Mouse (Mus musculus): ENCODE results near the gene Il11ra1. TPM values are rescaled to one million over a fixed set of nuclear protein-coding genes. Genes with fewer than 3 reads are reported as not detected.
"Not testable (repeated sequence)": the region's sequence is repeated elsewhere in the genome, so short reads cannot be mapped to it uniquely, and the experiment has no call there.

The Il11ra1 gene
- polyA plus RNA-seq (2012; fragmentation: generic; extraction: Trizol) = 3.3 TPM

- H3K4me2 ChIP-seq (ENCODE audit: low read depth); H3ac ChIP-seq (ENCODE audit: control insufficient read depth, insufficient read length): not testable (repeated sequence)
These were observed at the start of gene Il11ra1 for GRCm38 (mm10) chr4:41699783-41700182. Il11ra1 (plus strand) TSS chr4:41699989.

DNA sequence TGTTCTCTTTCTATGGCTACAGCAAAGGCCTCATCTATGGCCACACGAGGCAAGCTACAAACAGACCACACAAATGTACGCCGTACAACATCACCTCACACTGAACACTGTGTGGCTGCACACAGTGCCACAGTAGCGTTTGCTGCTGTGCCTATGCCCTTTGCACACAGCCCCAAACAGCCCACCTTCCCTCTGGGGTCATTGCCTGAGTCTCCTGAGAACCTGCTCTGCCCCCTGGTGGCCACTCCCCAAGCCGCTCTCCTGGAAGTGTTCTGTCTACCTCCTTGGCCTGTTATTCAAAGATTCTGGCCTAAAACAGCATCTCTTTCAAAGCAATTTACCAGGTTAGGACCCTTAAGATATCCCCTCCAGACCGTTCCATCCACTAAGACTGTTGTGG lies 46.5 kb upstream of the Il11ra1 start:
- H3K36me3 ChIP-seq (ENCODE audit: control insufficient read depth, insufficient read depth) = no peaks in the 10 kb centered on the region
- H3K4me2 ChIP-seq (ENCODE audit: low read depth) = no peak overlapping the region
- no peaks in the 10 kb centered on the region for H3K79me2 ChIP-seq (ENCODE audit: control insufficient read depth, insufficient read depth)
- H3K27me3 ChIP-seq (ENCODE audit: control insufficient read depth, insufficient read depth, insufficient read length) = peaks cover 35% of the 10 kb centered on the region
- H3ac ChIP-seq (ENCODE audit: control insufficient read depth, insufficient read length) = no peak overlapping the region
- no peak overlapping the region for H3K4me3 ChIP-seq
- TF ChIP-seq TCF12 (IDR thresholded peaks at IDR 0.05; ENCODE audit: insufficient read depth, poor library complexity, severe bottlenecking) (no peak), MYOG (IDR thresholded peaks at IDR 0.05; ENCODE audit: control insufficient read depth in 1 of 3, insufficient read depth in 1 of 3, insufficient read length in 2 of 3, low read depth in 2 of 3) (no peak), E2F4 (IDR thresholded peaks at IDR 0.05; ENCODE audit: insufficient read depth) (no peak), TCF3 (IDR thresholded peaks at IDR 0.05; ENCODE audit: insufficient read length, low read depth) (no peak), USF1 (IDR thresholded peaks at IDR 0.05; ENCODE audit: low read depth) (no peak), MAX (IDR thresholded peaks at IDR 0.05; ENCODE audit: low read depth) (no peak), CEBPB (IDR thresholded peaks at IDR 0.05; ENCODE audit: insufficient read depth, poor library complexity, severe bottlenecking) (no peak), POLR2A (IDR thresholded peaks at IDR 0.05; ENCODE audit: insufficient read length, low read depth) (no peak), MYOD1 (IDR thresholded peaks at IDR 0.05; ENCODE audit: control insufficient read depth in 1 of 3, insufficient read length in 2 of 3, low read depth in 2 of 3) (no peak), REST (IDR thresholded peaks at IDR 0.05; ENCODE audit: insufficient read depth, insufficient read length) (no peak), SRF (IDR thresholded peaks at IDR 0.05; ENCODE audit: control insufficient read depth, insufficient read length, low read depth) (no peak), POLR2AphosphoS2 (IDR thresholded peaks at IDR 0.05; ENCODE audit: insufficient read length, low read depth) (no peak)

More at GRCm38 (mm10) chr4:41699783-41700182, at the start of gene Il11ra1:
- H3K36me3 ChIP-seq (ENCODE audit: control insufficient read depth, insufficient read depth); H3K79me2 ChIP-seq (ENCODE audit: control insufficient read depth, insufficient read depth); H3K4me3 ChIP-seq: not testable (repeated sequence)
- peaks cover 12% of the 10 kb centered on the region for H3K27me3 ChIP-seq (ENCODE audit: control insufficient read depth, insufficient read depth, insufficient read length)

DNA sequence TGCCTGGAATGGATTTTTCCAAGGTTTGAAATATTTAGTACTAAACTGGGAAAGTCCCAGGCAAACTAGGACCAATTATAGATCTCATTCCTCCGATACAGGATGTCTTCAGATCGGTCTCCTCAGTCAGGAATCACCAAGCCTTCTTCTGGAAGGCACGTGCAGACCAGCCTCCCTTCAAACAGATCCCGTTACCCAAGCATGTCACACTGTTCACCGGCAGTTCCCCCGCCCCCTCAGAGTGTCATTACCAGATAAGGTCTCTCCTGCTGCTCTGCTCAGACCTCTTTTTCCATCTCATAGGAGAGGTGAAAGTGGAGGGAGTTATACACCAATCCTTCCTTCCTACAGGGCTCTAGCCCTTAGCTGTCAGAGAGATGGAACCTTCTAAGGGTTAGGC lies 46.1 kb upstream of the Il11ra1 start:
- Histone ChIP-seq H3K4me2 (ENCODE audit: low read depth) (no peak overlapping the region), H3ac (ENCODE audit: control insufficient read depth, insufficient read length) (no peak overlapping the region), H3K4me3 (no peak overlapping the region), H3K27me3 (ENCODE audit: control insufficient read depth, insufficient read depth, insufficient read length) (peaks cover 31% of the 10 kb centered on the region), H3K36me3 (ENCODE audit: control insufficient read depth, insufficient read depth) (no peaks in the 10 kb centered on the region), H3K79me2 (ENCODE audit: control insufficient read depth, insufficient read depth) (no peaks in the 10 kb centered on the region)
- TF ChIP-seq REST (IDR thresholded peaks at IDR 0.05; ENCODE audit: insufficient read depth, insufficient read length) = no peak
- TF ChIP-seq TCF12 (IDR thresholded peaks at IDR 0.05; ENCODE audit: insufficient read depth, poor library complexity, severe bottlenecking) = no peak
- TF ChIP-seq POLR2A (IDR thresholded peaks at IDR 0.05; ENCODE audit: insufficient read length, low read depth) = no peak
- no peak for TF ChIP-seq USF1 (IDR thresholded peaks at IDR 0.05; ENCODE audit: low read depth)

GRCm38 (mm10) chr4:41654217-41654616 lies 45.6 kb upstream of the Il11ra1 start:
- TF ChIP-seq MYOD1 (IDR thresholded peaks at IDR 0.05; ENCODE audit: control insufficient read depth in 1 of 3, insufficient read length in 2 of 3, low read depth in 2 of 3) = no peak
- TF ChIP-seq E2F4 (IDR thresholded peaks at IDR 0.05; ENCODE audit: insufficient read depth) = no peak
- no peak for TF ChIP-seq TCF3 (IDR thresholded peaks at IDR 0.05; ENCODE audit: insufficient read length, low read depth)
- TF ChIP-seq MAX (IDR thresholded peaks at IDR 0.05; ENCODE audit: low read depth) = no peak
- no peak for TF ChIP-seq POLR2A (IDR thresholded peaks at IDR 0.05; ENCODE audit: insufficient read length, low read depth)
- no peak for TF ChIP-seq POLR2AphosphoS2 (IDR thresholded peaks at IDR 0.05; ENCODE audit: insufficient read length, low read depth)
- no peak for TF ChIP-seq MYOG (IDR thresholded peaks at IDR 0.05; ENCODE audit: control insufficient read depth in 1 of 3, insufficient read depth in 1 of 3, insufficient read length in 2 of 3, low read depth in 2 of 3)
- Histone ChIP-seq H3K79me2 (ENCODE audit: control insufficient read depth, insufficient read depth) (no peaks in the 10 kb centered on the region), H3K4me2 (ENCODE audit: low read depth) (no peak overlapping the region), H3ac (ENCODE audit: control insufficient read depth, insufficient read length) (no peak overlapping the region), H3K4me3 (no peak overlapping the region), H3K27me3 (ENCODE audit: control insufficient read depth, insufficient read depth, insufficient read length) (peaks cover 30% of the 10 kb centered on the region), H3K36me3 (ENCODE audit: control insufficient read depth, insufficient read depth) (no peaks in the 10 kb centered on the region)

DNA sequence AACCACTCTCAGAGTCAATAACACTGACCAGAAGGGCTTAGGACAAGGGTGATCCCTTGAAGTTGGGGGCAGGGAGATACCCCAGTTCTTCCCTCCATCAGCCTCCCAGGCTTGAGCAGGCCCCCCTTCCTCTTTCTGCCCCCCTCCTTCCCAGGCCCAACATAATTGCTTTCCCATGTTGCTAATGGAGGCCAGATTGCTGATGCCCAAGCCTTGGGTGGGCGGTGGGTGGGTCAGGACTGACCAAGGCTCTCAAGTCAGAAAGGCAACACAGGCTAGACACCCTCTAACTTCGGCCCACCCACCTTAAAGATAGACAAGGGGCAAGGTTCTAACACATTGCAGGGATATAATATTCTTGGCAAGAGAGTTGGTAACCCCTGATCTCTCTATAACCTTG lies 44.3 kb upstream of the Il11ra1 start:
- Histone ChIP-seq H3K27me3 (ENCODE audit: control insufficient read depth, insufficient read depth, insufficient read length) (peaks cover 23% of the 10 kb centered on the region), H3K36me3 (ENCODE audit: control insufficient read depth, insufficient read depth) (no peaks in the 10 kb centered on the region), H3K4me3 (no peak overlapping the region), H3K4me2 (ENCODE audit: low read depth) (no peak overlapping the region), H3K79me2 (ENCODE audit: control insufficient read depth, insufficient read depth) (no peaks in the 10 kb centered on the region), H3ac (ENCODE audit: control insufficient read depth, insufficient read length) (no peak overlapping the region)
- TF ChIP-seq TCF12 (IDR thresholded peaks at IDR 0.05; ENCODE audit: insufficient read depth, poor library complexity, severe bottlenecking) (no peak), MYOG (IDR thresholded peaks at IDR 0.05; ENCODE audit: control insufficient read depth in 1 of 3, insufficient read depth in 1 of 3, insufficient read length in 2 of 3, low read depth in 2 of 3) (no peak)

All from myocyte (in vitro differentiated cells).